ENCODE assay signal across 24 mouse cellular contexts in genomic region chr4:118532663-118533062, GRCm38 (mm10). TPM values are rescaled to one million over a fixed set of nuclear protein-coding genes. Genes with fewer than 3 reads are reported as not detected.
"Had no signal": no experiment of that assay in that cellular context is flagged by ENCODE, and none has a peak within 500 bp of the region (broad histone marks: within the 10 kb centered on the region; RNA-seq: fewer than 3 reads in every experiment).

No protein-coding gene starts in this region.

- H3K27ac ChIP-seq: forebrain, embryonic 15.5 days; gastrocnemius, adult 2 months; heart, adult 2 months; hindbrain, embryonic 10.5 days; hindbrain, embryonic 12.5 days; hindbrain, embryonic 14.5 days; intestine, embryonic 15.5 days; limb, embryonic 13.5 days; limb, embryonic 15.5 days; liver, embryonic 12.5 days; liver, embryonic 14.5 days had no signal

- H3K4me1 ChIP-seq: forebrain, embryonic 15.5 days; heart, embryonic 12.5 days; hindbrain, embryonic 12.5 days; limb, embryonic 13.5 days; liver, embryonic 12.5 days had no signal

- H3K9ac ChIP-seq: forebrain, embryonic 15.5 days; heart, embryonic 12.5 days; hindbrain, embryonic 12.5 days; hindbrain, embryonic 14.5 days; intestine, embryonic 15.5 days; limb, embryonic 13.5 days; limb, embryonic 15.5 days; liver, embryonic 12.5 days; liver, embryonic 14.5 days had no signal

- H3K4me3 ChIP-seq: forebrain, embryonic 15.5 days; gastrocnemius, adult 2 months; heart, adult 2 months; heart, embryonic 12.5 days; hindbrain, embryonic 10.5 days; hindbrain, embryonic 12.5 days; intestine, embryonic 15.5 days; limb, embryonic 13.5 days; limb, embryonic 15.5 days; liver, embryonic 12.5 days had no signal

- H3K9me3 ChIP-seq: forebrain, embryonic 15.5 days; heart, embryonic 12.5 days; hindbrain, embryonic 10.5 days; hindbrain, embryonic 12.5 days; intestine, embryonic 15.5 days; limb, embryonic 13.5 days; limb, embryonic 15.5 days; liver, embryonic 12.5 days had no signal

- H3K36me3 ChIP-seq: forebrain, embryonic 15.5 days; heart, embryonic 12.5 days; hindbrain, embryonic 10.5 days; hindbrain, embryonic 12.5 days; intestine, embryonic 15.5 days; limb, embryonic 13.5 days; limb, embryonic 15.5 days; liver, embryonic 12.5 days had no signal

- ATAC-seq: forebrain, embryonic 15.5 days; hindbrain, embryonic 16.5 days; inflammation-experienced regulatory T-cells, adult 6 months; intestine, embryonic 15.5 days; intestine, postnatal 0 days; liver, embryonic 12.5 days had no signal

- DNase-seq: gastrocnemius, adult 2 months; gastrocnemius, postnatal 10 days; gastrocnemius, postnatal 25 days; heart, adult 2 months; heart, postnatal 10 days; heart, postnatal 4 days; layer of hippocampus, adult 9-11 months; layer of hippocampus, postnatal 36 days; left cerebral cortex, postnatal 4 days; lung, adult 18-20 months had no signal

- H3K27me3 ChIP-seq: forebrain, embryonic 15.5 days; intestine, embryonic 15.5 days; limb, embryonic 13.5 days; limb, embryonic 15.5 days had no signal

- H3K4me2 ChIP-seq: forebrain, embryonic 15.5 days; heart, embryonic 12.5 days; hindbrain, embryonic 12.5 days; hindbrain, embryonic 14.5 days; intestine, embryonic 15.5 days; limb, embryonic 13.5 days; limb, embryonic 15.5 days; liver, embryonic 12.5 days had no signal

RNA-seq across cellular contexts. Expression of gene 2610528J11Rik, which starts 5.9 kb away (rescaled TPM):
- polyA plus RNA-seq: forebrain, embryonic 15.5 days; heart, embryonic 14.5 days; hindbrain, embryonic 14.5 days; hindbrain, embryonic 16.5 days; inflammation-experienced regulatory T-cells, adult 6 months had no signal

RNA-seq across cellular contexts. Expression of gene Tmem125, which starts 11.2 kb away (rescaled TPM):
- polyA plus RNA-seq: hindbrain, embryonic 14.5 days; inflammation-experienced regulatory T-cells, adult 6 months had no signal

RNA-seq across cellular contexts. Expression of gene Tie1, which starts 42.8 kb away (rescaled TPM):
- polyA plus RNA-seq: inflammation-experienced regulatory T-cells, adult 6 months had no signal
